Mouse (Mus musculus): ENCODE data around the gene Xrcc4. TPM values are rescaled to one million over a fixed set of nuclear protein-coding genes. Genes with fewer than 3 reads are reported as not detected.
A peak's percentile ranks its signal among the peaks of the same experiment; 100 is the strongest.

Xrcc4 gene
- polyA plus RNA-seq, 1 experiment from 2014 or later: 10.2 TPM

- no peak overlapping the region for H3K27ac ChIP-seq
- no peak overlapping the region for H3K4me2 ChIP-seq (replicated peaks)
- no peaks in the 10 kb centered on the region for H3K27me3 ChIP-seq
- no peaks in the 10 kb centered on the region for H3K4me1 ChIP-seq
- no peak overlapping the region for H3K9ac ChIP-seq
- no peaks in the 10 kb centered on the region for H3K36me3 ChIP-seq
- no peaks in the 10 kb centered on the region for H3K9me3 ChIP-seq
- ATAC-seq (ENCODE audit: insufficient number of reproducible peaks, insufficient read depth, low FRiP score, low TSS enrichment): 0 out of 2 replicates have a peak, but pooled peaks have one; percentile 56
- WGBS: 44% methylated on average over 3 of the region's 3 CpGs
- H3K4me3 ChIP-seq: no peak overlapping the region
These were observed 216.7 kb downstream of the Xrcc4 start for GRCm38 (mm10) chr13:89872725-89873124.

DNA sequence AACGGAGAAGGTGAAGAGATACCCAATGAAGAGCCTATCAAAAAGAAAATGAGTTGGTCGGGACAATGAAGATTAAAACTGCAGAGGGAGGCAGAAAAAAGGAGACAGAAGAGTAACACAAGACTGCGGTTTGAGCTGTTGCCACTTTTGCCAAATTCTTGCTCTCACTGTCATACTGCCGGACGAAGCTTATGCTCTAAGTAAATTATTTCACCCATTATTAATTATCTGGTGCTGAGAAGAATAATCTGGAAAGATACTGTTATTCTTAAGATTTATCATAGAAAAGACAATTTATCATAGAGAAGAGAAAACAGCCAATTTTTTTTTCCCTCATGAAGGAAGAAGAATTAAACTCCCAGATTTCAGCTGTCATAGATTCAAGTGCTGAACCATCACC is 235.3 kb downstream of the Xrcc4 start:
- Histone ChIP-seq H3K27ac (no peak overlapping the region), H3K9me3 (no peaks in the 10 kb centered on the region), H3K4me1 (no peaks in the 10 kb centered on the region), H3K36me3 (no peaks in the 10 kb centered on the region), H3K27me3 (no peaks in the 10 kb centered on the region), H3K9ac (no peak overlapping the region), H3K4me2 (replicated peaks) (no peak overlapping the region), H3K4me3 (no peak overlapping the region)
- WGBS: 86% methylated on average over 5 of the region's 5 CpGs
- no peak for ATAC-seq (ENCODE audit: insufficient number of reproducible peaks, insufficient read depth, low FRiP score, low TSS enrichment)

DNA sequence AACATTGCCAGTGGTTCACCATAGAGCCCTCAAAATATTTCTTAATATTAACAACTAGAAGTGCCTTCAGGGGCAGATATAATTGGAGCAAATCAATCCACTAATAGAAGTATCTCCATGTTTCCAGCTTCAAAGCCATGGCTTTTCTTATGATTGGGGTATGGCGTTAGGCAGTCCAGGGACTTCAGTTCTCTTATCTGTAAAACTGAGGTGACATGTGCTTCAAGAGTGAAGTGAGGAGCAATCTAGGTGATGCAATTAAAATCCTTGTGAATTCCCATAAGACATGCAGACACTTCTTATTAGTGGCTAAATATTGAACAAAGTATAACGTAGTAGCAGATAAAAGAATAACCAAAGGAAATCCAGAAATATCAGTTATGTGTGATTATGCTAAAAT is 238.7 kb downstream of the Xrcc4 start:
- no peak for ATAC-seq (ENCODE audit: insufficient number of reproducible peaks, insufficient read depth, low FRiP score, low TSS enrichment)
- no peak overlapping the region for H3K4me3 ChIP-seq
- WGBS: 94% methylated on average over 2 of the region's 2 CpGs
- H3K9me3 ChIP-seq: no peaks in the 10 kb centered on the region
- no peak overlapping the region for H3K27ac ChIP-seq
- H3K27me3 ChIP-seq: no peaks in the 10 kb centered on the region
- no peak overlapping the region for H3K9ac ChIP-seq
- no peaks in the 10 kb centered on the region for H3K4me1 ChIP-seq
- H3K4me2 ChIP-seq (replicated peaks): no peak overlapping the region
- H3K36me3 ChIP-seq: no peaks in the 10 kb centered on the region

- Histone ChIP-seq H3K9ac (no peak overlapping the region), H3K27ac (no peak overlapping the region), H3K4me3 (no peak overlapping the region), H3K36me3 (no peaks in the 10 kb centered on the region), H3K4me2 (replicated peaks) (no peak overlapping the region), H3K27me3 (no peaks in the 10 kb centered on the region), H3K4me1 (no peaks in the 10 kb centered on the region), H3K9me3 (no peaks in the 10 kb centered on the region)
- ATAC-seq (ENCODE audit: insufficient number of reproducible peaks, insufficient read depth, low FRiP score, low TSS enrichment): no peak
- WGBS: 91% methylated on average over 1 of the region's 1 CpGs
These were observed 239.5 kb downstream of the Xrcc4 start for GRCm38 (mm10) chr13:89849955-89850354.

DNA sequence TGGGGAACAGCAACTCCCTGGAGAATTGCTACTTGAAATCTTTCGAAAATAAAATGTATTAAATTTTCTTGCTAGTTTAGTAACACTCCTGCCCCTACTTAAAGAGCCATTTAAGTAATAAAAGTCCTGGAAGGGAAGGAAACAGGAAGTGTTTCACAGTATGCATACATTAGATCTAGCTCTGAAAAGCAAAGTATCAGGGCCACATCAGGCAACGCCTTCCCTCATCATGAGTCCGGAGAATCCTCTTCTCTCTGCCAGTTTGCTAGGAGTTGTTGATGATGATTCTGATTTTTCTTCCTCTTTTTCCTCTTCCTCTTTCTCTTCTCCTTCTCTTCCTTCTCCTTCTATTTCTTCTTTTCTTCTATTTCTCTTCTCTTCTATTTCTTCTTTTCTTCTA is 250.8 kb downstream of the Xrcc4 start:
- no peak for ATAC-seq (ENCODE audit: insufficient number of reproducible peaks, insufficient read depth, low FRiP score, low TSS enrichment)
- WGBS: 84% methylated on average over 3 of the region's 3 CpGs
- no peaks in the 10 kb centered on the region for H3K36me3 ChIP-seq
- no peak overlapping the region for H3K4me2 ChIP-seq (replicated peaks)
- no peaks in the 10 kb centered on the region for H3K27me3 ChIP-seq
- no peak overlapping the region for H3K4me3 ChIP-seq
- H3K9ac ChIP-seq: no peak overlapping the region
- H3K9me3 ChIP-seq: no peaks in the 10 kb centered on the region
- H3K27ac ChIP-seq: no peak overlapping the region
- H3K4me1 ChIP-seq: peaks cover 1% of the 10 kb centered on the region

DNA sequence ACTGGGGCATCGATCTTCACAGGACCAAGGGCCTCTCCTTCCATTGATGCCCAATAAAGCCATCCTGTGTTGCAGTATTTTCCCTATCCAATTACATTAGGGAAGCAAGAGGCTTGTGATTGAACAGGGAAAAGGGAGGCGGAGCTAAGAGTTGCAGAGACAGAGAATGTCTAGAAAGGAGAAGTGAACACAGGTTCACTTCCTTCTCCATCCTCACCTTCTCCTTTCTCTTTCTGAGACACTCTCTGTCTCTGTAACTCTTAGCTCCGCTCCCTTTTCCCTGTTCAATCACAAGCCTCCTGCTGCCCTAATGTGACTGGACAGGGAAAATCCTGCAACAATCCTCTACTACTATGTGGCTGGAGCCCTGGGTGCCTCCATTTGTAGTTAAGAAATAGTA is 254.9 kb downstream of the Xrcc4 start:
- 75% methylated on average over 3 of the region's 3 CpGs for WGBS

DNA sequence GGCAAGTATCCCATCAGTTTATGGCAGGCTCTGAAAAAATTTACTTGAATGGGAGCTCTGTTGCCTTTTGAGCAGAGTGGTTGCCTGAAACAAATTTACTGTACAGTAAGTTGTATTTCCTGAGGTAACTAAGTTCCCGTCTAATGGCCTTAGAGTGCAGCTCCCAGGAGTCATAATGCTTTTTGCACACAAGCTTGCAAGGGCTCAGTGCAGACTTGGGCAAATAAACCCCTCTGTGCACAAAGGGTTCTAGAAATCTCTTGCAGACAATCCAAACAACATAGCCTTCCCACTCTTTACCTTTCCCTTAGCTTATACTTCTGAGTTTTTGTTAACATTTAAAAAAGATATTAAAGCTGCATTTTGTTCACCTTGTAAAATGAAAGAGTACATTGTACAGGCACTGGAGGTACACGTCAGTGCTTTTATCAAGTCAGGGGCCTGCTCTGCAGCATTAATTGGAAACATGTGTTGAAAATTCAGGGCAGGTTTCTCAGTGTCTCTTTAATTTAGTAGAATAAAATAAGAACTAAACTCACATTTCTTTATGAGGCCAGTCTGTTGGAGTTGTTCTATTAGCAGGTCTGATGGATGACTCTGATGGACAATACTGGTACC is 256.2 kb downstream of the Xrcc4 start:
- Histone ChIP-seq H3K27ac (peak overlapping the region; percentile 67), H3K4me1 (peaks cover 8% of the 10 kb centered on the region), H3K36me3 (no peaks in the 10 kb centered on the region), H3K4me2 (replicated peaks) (no peak overlapping the region), H3K27me3 (no peaks in the 10 kb centered on the region), H3K9ac (no peak overlapping the region), H3K9me3 (no peaks in the 10 kb centered on the region), H3K4me3 (no peak overlapping the region)
- WGBS: 20% methylated on average over 2 of the region's 2 CpGs
- ATAC-seq (ENCODE audit: insufficient number of reproducible peaks, insufficient read depth, low FRiP score, low TSS enrichment): peak; percentile 28; the same call in 1 of the 2 replicates

More for the DNA sequence above, 254.9 kb downstream of the Xrcc4 start:
- no peak overlapping the region for H3K27ac ChIP-seq
- no peak overlapping the region for H3K4me2 ChIP-seq (replicated peaks)
- H3K9ac ChIP-seq: no peak overlapping the region
- no peak overlapping the region for H3K4me3 ChIP-seq
- no peak for ATAC-seq (ENCODE audit: insufficient number of reproducible peaks, insufficient read depth, low FRiP score, low TSS enrichment)
- no peaks in the 10 kb centered on the region for H3K9me3 ChIP-seq
- peaks cover 8% of the 10 kb centered on the region for H3K4me1 ChIP-seq
- no peaks in the 10 kb centered on the region for H3K27me3 ChIP-seq
- H3K36me3 ChIP-seq: no peaks in the 10 kb centered on the region

DNA sequence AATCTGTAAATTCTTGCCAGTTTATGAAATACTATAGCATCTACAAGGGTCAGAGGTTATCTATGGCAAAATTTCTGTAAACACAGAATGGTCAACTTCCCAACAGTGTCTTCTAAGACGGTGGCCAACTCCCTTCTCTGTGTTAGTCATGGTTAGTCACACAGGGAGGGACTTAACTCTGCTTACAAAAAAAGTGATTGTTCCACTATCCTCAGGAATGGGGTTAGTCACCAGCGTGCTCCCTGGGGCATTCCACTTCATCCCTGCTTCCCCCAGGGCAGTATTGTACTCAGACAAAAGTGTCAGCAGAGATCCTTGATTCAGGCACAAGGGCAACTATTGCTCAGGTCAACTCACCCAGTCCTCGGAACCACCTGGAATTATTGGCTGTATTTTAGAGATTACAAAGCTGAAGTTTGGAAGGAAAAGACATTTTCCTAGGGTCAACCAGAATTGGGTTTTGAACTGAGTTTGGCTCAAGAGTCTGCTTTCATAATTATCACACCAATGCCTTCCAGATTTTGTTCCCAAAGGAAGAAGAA is 260.9 kb downstream of the Xrcc4 start:
- H3K4me3 ChIP-seq: no peak overlapping the region
- peaks cover 6% of the 10 kb centered on the region for H3K4me1 ChIP-seq
- ATAC-seq (ENCODE audit: insufficient number of reproducible peaks, insufficient read depth, low FRiP score, low TSS enrichment): no peak
- H3K9ac ChIP-seq: no peak overlapping the region
- H3K27me3 ChIP-seq: no peaks in the 10 kb centered on the region
- 21% methylated on average over 3 of the region's 3 CpGs for WGBS
- H3K27ac ChIP-seq: no peak overlapping the region
- no peaks in the 10 kb centered on the region for H3K36me3 ChIP-seq
- H3K4me2 ChIP-seq (replicated peaks): no peak overlapping the region
- no peaks in the 10 kb centered on the region for H3K9me3 ChIP-seq

GRCm38 (mm10) chr13:89827838-89828237 is 261.6 kb downstream of the Xrcc4 start:
- no peak overlapping the region for H3K9ac ChIP-seq
- H3K27me3 ChIP-seq: no peaks in the 10 kb centered on the region
- no peaks in the 10 kb centered on the region for H3K36me3 ChIP-seq

GRCm38 (mm10) chr13:89814543-89814942 is 274.9 kb downstream of the Xrcc4 start:
- no peak overlapping the region for H3K9ac ChIP-seq
- ATAC-seq (ENCODE audit: insufficient number of reproducible peaks, insufficient read depth, low FRiP score, low TSS enrichment): no peak
- WGBS: 68% methylated on average over 2 of the region's 2 CpGs
- no peaks in the 10 kb centered on the region for H3K9me3 ChIP-seq
- no peak overlapping the region for H3K4me3 ChIP-seq
- H3K27ac ChIP-seq: no peak overlapping the region
- no peak overlapping the region for H3K4me2 ChIP-seq (replicated peaks)
- no peaks in the 10 kb centered on the region for H3K36me3 ChIP-seq
- no peaks in the 10 kb centered on the region for H3K27me3 ChIP-seq
- no peaks in the 10 kb centered on the region for H3K4me1 ChIP-seq

More at GRCm38 (mm10) chr13:89827838-89828237, 261.6 kb downstream of the Xrcc4 start:
- 79% methylated on average over 2 of the region's 2 CpGs for WGBS
- Histone ChIP-seq H3K4me1 (peaks cover 3% of the 10 kb centered on the region; the same call in 1 of the 2 replicates), H3K4me3 (no peak overlapping the region), H3K4me2 (replicated peaks) (no peak overlapping the region), H3K9me3 (no peaks in the 10 kb centered on the region), H3K27ac (no peak overlapping the region)
- no peak for ATAC-seq (ENCODE audit: insufficient number of reproducible peaks, insufficient read depth, low FRiP score, low TSS enrichment)

DNA sequence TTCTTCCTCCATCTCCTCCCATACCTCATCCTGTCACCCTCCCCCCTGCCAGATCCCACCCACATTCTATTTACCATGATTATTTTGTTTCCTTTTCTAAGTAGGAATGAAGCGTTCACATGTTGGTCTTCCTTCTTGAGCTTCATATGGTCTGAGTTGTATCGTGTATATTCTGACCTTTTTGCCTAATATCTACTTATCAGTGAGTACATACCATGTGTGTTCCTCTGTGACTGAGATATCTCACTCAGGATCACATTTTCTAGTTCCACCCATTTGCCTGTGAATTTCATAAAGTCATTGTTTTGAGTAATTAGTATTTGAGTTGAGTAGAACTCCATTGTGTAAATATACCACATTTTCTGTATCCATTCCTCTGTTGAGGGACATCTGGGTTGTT is 277.2 kb downstream of the Xrcc4 start:
- no peak for ATAC-seq (ENCODE audit: insufficient number of reproducible peaks, insufficient read depth, low FRiP score, low TSS enrichment)
- H3K9me3 ChIP-seq: no peaks in the 10 kb centered on the region
- no peaks in the 10 kb centered on the region for H3K27me3 ChIP-seq
- no peaks in the 10 kb centered on the region for H3K4me1 ChIP-seq
- no peak overlapping the region for H3K4me2 ChIP-seq (replicated peaks)
- no peak overlapping the region for H3K4me3 ChIP-seq
- H3K27ac ChIP-seq: no peak overlapping the region
- 87% methylated on average over 2 of the region's 2 CpGs for WGBS
- H3K36me3 ChIP-seq: no peaks in the 10 kb centered on the region
- H3K9ac ChIP-seq: no peak overlapping the region

DNA sequence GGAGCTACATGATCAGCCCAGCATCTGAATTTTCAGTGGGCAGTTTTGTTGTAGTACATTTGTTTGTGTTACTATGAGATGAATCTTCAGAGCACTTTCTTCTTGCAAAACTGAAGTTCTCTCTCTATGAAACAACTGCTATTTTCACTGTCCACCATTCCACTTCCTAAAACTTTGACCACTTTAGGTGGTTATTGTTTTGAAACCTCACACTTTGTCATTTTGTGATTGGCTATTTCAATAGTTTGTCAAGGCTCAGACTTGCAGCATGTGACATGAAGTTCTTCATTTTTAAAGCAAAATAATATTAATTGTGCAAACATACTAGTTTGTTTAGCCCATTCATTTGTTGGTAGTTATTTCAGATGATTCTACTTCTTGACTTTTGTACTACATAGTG is 280.4 kb downstream of the Xrcc4 start:
- no peak for ATAC-seq (ENCODE audit: insufficient number of reproducible peaks, insufficient read depth, low FRiP score, low TSS enrichment)
- Histone ChIP-seq H3K36me3 (no peaks in the 10 kb centered on the region), H3K4me3 (no peak overlapping the region), H3K9me3 (no peaks in the 10 kb centered on the region), H3K4me1 (no peaks in the 10 kb centered on the region), H3K27me3 (no peaks in the 10 kb centered on the region), H3K27ac (no peak overlapping the region), H3K9ac (no peak overlapping the region), H3K4me2 (replicated peaks) (no peak overlapping the region)
